Mouse (Mus musculus) bone marrow macrophage, adult 2 months (primary cell): ENCODE measurements around the gene Gm43951.

Experiments used
- CTCF ChIP-seq: IDR thresholded peaks from 2 replicates; pipeline ENCODE4 v1.5.1; 2012; ENCODE audit warnings: low read depth, mild to moderate bottlenecking, low read length, moderate library complexity
- POLR2A ChIP-seq: IDR thresholded peaks from 2 replicates; pipeline ENCODE4 v1.6.1; 2012; ENCODE audit warnings: mild to moderate bottlenecking, low read depth, low read length, borderline replicate concordance

GRCm38 (mm10) chr11:72190857-72191256 lies 15.8 kb downstream of the Gm43951 start:
- TF ChIP-seq CTCF (no peak), POLR2A (no peak)
